Mouse (Mus musculus): Measurements from ENCODE around the gene Prpf3.

GRCm38 (mm10) chr3:95894317-95895160 is 38.9 kb upstream of the Prpf3 start:
- TF ChIP-seq CTCF (conservative IDR thresholded peaks at IDR 0.05; ENCODE audit: low read length), result no peak
- no peak for TF ChIP-seq POU5F1 (IDR thresholded peaks at IDR 0.05; ENCODE audit: borderline replicate concordance, low read length)
- TF ChIP-seq NANOG (IDR thresholded peaks at IDR 0.05; ENCODE audit: borderline replicate concordance, low read length), result no peak

All from E14TG2a.4 (cell line).